Mouse (Mus musculus): Measurements from ENCODE around the gene Tmem150a. TPM values are rescaled to one million over a fixed set of nuclear protein-coding genes. Genes with fewer than 3 reads are reported as not detected.

Gene Tmem150a
- polyA plus RNA-seq, 1 experiment from 2014 or later = 16.4 TPM

GRCm38 (mm10) chr6:72388791-72389329 is 33.6 kb downstream of the Tmem150a start:
- H3K4me2 ChIP-seq (ENCODE audit: low read depth, low read length) = peak overlapping the region; percentile 81
- H3K36me3 ChIP-seq (ENCODE audit: control insufficient read depth, insufficient read depth, low read length) = peaks cover 9% of the 10 kb centered on the region
- peak overlapping the region; percentile 56 for H3K4me3 ChIP-seq (ENCODE audit: low read length)
- H3K4me1 ChIP-seq (ENCODE audit: control insufficient read depth, insufficient read depth, low read length) = peaks cover 24% of the 10 kb centered on the region
- 0 out of 2 replicates have a peak overlapping the region, but pooled peaks have one; percentile 93 for H3K27ac ChIP-seq (ENCODE audit: low read length)
- no peaks in the 10 kb centered on the region for H3K9me3 ChIP-seq (ENCODE audit: control insufficient read depth, low read length)
- peak overlapping the region; percentile 87 for H3K9ac ChIP-seq (ENCODE audit: low read depth, low read length)
- WGBS = 76% methylated on average over 6 of the region's 6 CpGs
- ATAC-seq = no peak
- H3K27me3 ChIP-seq (replicated peaks; ENCODE audit: control insufficient read depth, insufficient read depth, low read length) = no peaks in the 10 kb centered on the region

- Histone ChIP-seq H3K4me2 (ENCODE audit: low read depth, low read length) (peak overlapping the region; percentile 81), H3K9ac (ENCODE audit: low read depth, low read length) (peak overlapping the region; percentile 87), H3K27me3 (replicated peaks; ENCODE audit: control insufficient read depth, insufficient read depth, low read length) (no peaks in the 10 kb centered on the region), H3K9me3 (ENCODE audit: control insufficient read depth, low read length) (no peaks in the 10 kb centered on the region), H3K4me3 (ENCODE audit: low read length) (peak overlapping the region; percentile 56), H3K4me1 (ENCODE audit: control insufficient read depth, insufficient read depth, low read length) (peaks cover 24% of the 10 kb centered on the region), H3K27ac (ENCODE audit: low read length) (peak overlapping the region; percentile 93), H3K36me3 (ENCODE audit: control insufficient read depth, insufficient read depth, low read length) (peaks cover 9% of the 10 kb centered on the region)
- ATAC-seq = peak; percentile 78
- 11% methylated on average over 13 of the region's 13 CpGs for WGBS
These were observed 34.3 kb downstream of the Tmem150a start for GRCm38 (mm10) chr6:72389471-72389940.

- peaks cover 6% of the 10 kb centered on the region for H3K36me3 ChIP-seq (ENCODE audit: control insufficient read depth, insufficient read depth, low read length)
- no peaks in the 10 kb centered on the region for H3K27me3 ChIP-seq (replicated peaks; ENCODE audit: control insufficient read depth, insufficient read depth, low read length)
- peak within 1 kb of the TSS; percentile 93 for H3K27ac ChIP-seq (ENCODE audit: low read length)
- peaks cover 24% of the 10 kb centered on the region for H3K4me1 ChIP-seq (ENCODE audit: control insufficient read depth, insufficient read depth, low read length)
- H3K4me3 ChIP-seq (ENCODE audit: low read length) = peak within 1 kb of the TSS; percentile 56
- ATAC-seq = peak; percentile 90
- H3K9ac ChIP-seq (ENCODE audit: low read depth, low read length) = peak within 1 kb of the TSS; percentile 87
- H3K9me3 ChIP-seq (ENCODE audit: control insufficient read depth, low read length) = no peaks in the 10 kb centered on the region
- peak within 1 kb of the TSS; percentile 81 for H3K4me2 ChIP-seq (ENCODE audit: low read depth, low read length)
- WGBS = 1% methylated on average over 33 of the region's 33 CpGs
These were observed 34.9 kb downstream of the Tmem150a start, which contains the start of gene Vamp8 for GRCm38 (mm10) chr6:72389941-72390771. TSS of gene Vamp8 (minus strand) at chr6:72390703.

GRCm38 (mm10) chr6:72390795-72391521 is 35.7 kb downstream of the Tmem150a start:
- H3K4me3 ChIP-seq (ENCODE audit: low read length) = peak overlapping the region; percentile 56
- H3K27ac ChIP-seq (ENCODE audit: low read length) = peak overlapping the region; percentile 93
- no peaks in the 10 kb centered on the region for H3K9me3 ChIP-seq (ENCODE audit: control insufficient read depth, low read length)
- peak overlapping the region; percentile 87 for H3K9ac ChIP-seq (ENCODE audit: low read depth, low read length)
- H3K4me1 ChIP-seq (ENCODE audit: control insufficient read depth, insufficient read depth, low read length) = peaks cover 24% of the 10 kb centered on the region
- no peaks in the 10 kb centered on the region for H3K27me3 ChIP-seq (replicated peaks; ENCODE audit: control insufficient read depth, insufficient read depth, low read length)
- peak; percentile 57 for ATAC-seq
- H3K4me2 ChIP-seq (ENCODE audit: low read depth, low read length) = peak overlapping the region; percentile 81
- WGBS = 13% methylated on average over 12 of the region's 12 CpGs
- peaks cover 4% of the 10 kb centered on the region for H3K36me3 ChIP-seq (ENCODE audit: control insufficient read depth, insufficient read depth, low read length)

- Histone ChIP-seq H3K4me3 (ENCODE audit: low read length) (no peak overlapping the region), H3K9ac (ENCODE audit: low read depth, low read length) (no peak overlapping the region), H3K4me1 (ENCODE audit: control insufficient read depth, insufficient read depth, low read length) (peaks cover 24% of the 10 kb centered on the region), H3K27me3 (replicated peaks; ENCODE audit: control insufficient read depth, insufficient read depth, low read length) (no peaks in the 10 kb centered on the region), H3K36me3 (ENCODE audit: control insufficient read depth, insufficient read depth, low read length) (no peaks in the 10 kb centered on the region; the same call in 1 of the 2 replicates), H3K4me2 (ENCODE audit: low read depth, low read length) (no peak overlapping the region), H3K27ac (ENCODE audit: low read length) (no peak overlapping the region), H3K9me3 (ENCODE audit: control insufficient read depth, low read length) (no peaks in the 10 kb centered on the region)
- 93% methylated on average over 5 of the region's 5 CpGs for WGBS
- ATAC-seq = no peak
These were observed 37.1 kb downstream of the Tmem150a start for GRCm38 (mm10) chr6:72392341-72392740.

- H3K9ac ChIP-seq (ENCODE audit: low read depth, low read length) = no peak overlapping the region
- H3K4me1 ChIP-seq (ENCODE audit: control insufficient read depth, insufficient read depth, low read length) = no peaks in the 10 kb centered on the region
- no peak overlapping the region for H3K4me2 ChIP-seq (ENCODE audit: low read depth, low read length)
- no peak overlapping the region for H3K4me3 ChIP-seq (ENCODE audit: low read length)
- no peaks in the 10 kb centered on the region for H3K9me3 ChIP-seq (ENCODE audit: control insufficient read depth, low read length)
- 75% methylated on average over 10 of the region's 10 CpGs for WGBS
- H3K36me3 ChIP-seq (ENCODE audit: control insufficient read depth, insufficient read depth, low read length) = no peaks in the 10 kb centered on the region
- H3K27me3 ChIP-seq (replicated peaks; ENCODE audit: control insufficient read depth, insufficient read depth, low read length) = no peaks in the 10 kb centered on the region
- H3K27ac ChIP-seq (ENCODE audit: low read length) = no peak overlapping the region
- no peak for ATAC-seq
These were observed 41.6 kb downstream of the Tmem150a start for GRCm38 (mm10) chr6:72396837-72397251.

GRCm38 (mm10) chr6:72399967-72400366 is 44.7 kb downstream of the Tmem150a start:
- Histone ChIP-seq H3K4me3 (ENCODE audit: low read length) (no peak overlapping the region), H3K9me3 (ENCODE audit: control insufficient read depth, low read length) (no peaks in the 10 kb centered on the region), H3K27ac (ENCODE audit: low read length) (no peak overlapping the region), H3K27me3 (replicated peaks; ENCODE audit: control insufficient read depth, insufficient read depth, low read length) (no peaks in the 10 kb centered on the region), H3K9ac (ENCODE audit: low read depth, low read length) (no peak overlapping the region), H3K36me3 (ENCODE audit: control insufficient read depth, insufficient read depth, low read length) (no peaks in the 10 kb centered on the region), H3K4me2 (ENCODE audit: low read depth, low read length) (no peak overlapping the region), H3K4me1 (ENCODE audit: control insufficient read depth, insufficient read depth, low read length) (no peaks in the 10 kb centered on the region)
- 52% methylated on average over 2 of the region's 2 CpGs for WGBS
- ATAC-seq = no peak

GRCm38 (mm10) chr6:72401875-72402274 is 46.6 kb downstream of the Tmem150a start:
- no peaks in the 10 kb centered on the region for H3K27me3 ChIP-seq (replicated peaks; ENCODE audit: control insufficient read depth, insufficient read depth, low read length)
- peak; percentile 57 for ATAC-seq
- no peaks in the 10 kb centered on the region for H3K9me3 ChIP-seq (ENCODE audit: control insufficient read depth, low read length)
- H3K4me2 ChIP-seq (ENCODE audit: low read depth, low read length) = no peak overlapping the region
- no peak overlapping the region for H3K9ac ChIP-seq (ENCODE audit: low read depth, low read length)
- H3K27ac ChIP-seq (ENCODE audit: low read length) = no peak overlapping the region
- no peak overlapping the region for H3K4me3 ChIP-seq (ENCODE audit: low read length)
- no peaks in the 10 kb centered on the region for H3K4me1 ChIP-seq (ENCODE audit: control insufficient read depth, insufficient read depth, low read length)
- no peaks in the 10 kb centered on the region for H3K36me3 ChIP-seq (ENCODE audit: control insufficient read depth, insufficient read depth, low read length)
- 19% methylated on average over 7 of the region's 7 CpGs for WGBS

GRCm38 (mm10) chr6:72405356-72405755 is 50.1 kb downstream of the Tmem150a start:
- 80% methylated on average over 7 of the region's 7 CpGs for WGBS
- H3K4me1 ChIP-seq (ENCODE audit: control insufficient read depth, insufficient read depth, low read length) = no peaks in the 10 kb centered on the region
- H3K27ac ChIP-seq (ENCODE audit: low read length) = no peak overlapping the region
- no peak overlapping the region for H3K4me2 ChIP-seq (ENCODE audit: low read depth, low read length)
- H3K27me3 ChIP-seq (replicated peaks; ENCODE audit: control insufficient read depth, insufficient read depth, low read length) = no peaks in the 10 kb centered on the region
- no peak overlapping the region for H3K4me3 ChIP-seq (ENCODE audit: low read length)
- no peaks in the 10 kb centered on the region for H3K36me3 ChIP-seq (ENCODE audit: control insufficient read depth, insufficient read depth, low read length)
- no peak for ATAC-seq
- no peak overlapping the region for H3K9ac ChIP-seq (ENCODE audit: low read depth, low read length)
- no peaks in the 10 kb centered on the region for H3K9me3 ChIP-seq (ENCODE audit: control insufficient read depth, low read length)

Measured in intestine, embryonic 16.5 days (tissue).